Mouse (Mus musculus): Measurements from ENCODE around the gene Zfp969.
"Not testable (repeated sequence)": the region's sequence is repeated elsewhere in the genome, so short reads cannot be mapped to it uniquely, and the experiment has no call there.

GRCm38 (mm10) chr2:175703546-175703945, at the start of gene Zfp969:
- not testable (repeated sequence) for TF ChIP-seq CTCF, EP300 (IDR thresholded peaks at IDR 0.05)
